Mouse (Mus musculus): ENCODE data around the gene Parp2.
"Not testable (repeated sequence)": the region's sequence is repeated elsewhere in the genome, so short reads cannot be mapped to it uniquely, and the experiment has no call there.

The Parp2 gene

DNA sequence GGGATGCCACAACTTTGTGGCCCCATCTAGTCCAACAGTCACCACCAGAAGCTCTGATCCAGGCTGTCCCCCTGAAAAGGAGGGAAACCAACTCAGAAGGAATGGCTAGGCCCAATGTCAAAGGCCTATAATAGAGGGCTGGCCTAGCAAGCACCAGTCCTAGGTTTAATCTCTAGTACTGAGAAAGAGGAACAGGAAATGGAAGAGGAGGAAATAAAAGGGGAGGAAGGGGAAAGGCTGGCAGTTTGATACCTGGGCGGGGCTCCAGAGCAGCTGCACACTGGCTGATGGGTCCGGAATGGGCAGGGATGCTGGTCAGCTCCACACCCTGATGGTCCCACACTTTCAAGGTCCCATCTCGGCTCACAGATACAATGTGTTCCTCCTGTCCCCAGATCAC is 22.2 kb downstream of the Parp2 start:
- no peak for DNase-seq (ENCODE audit: low spot score)

DNA sequence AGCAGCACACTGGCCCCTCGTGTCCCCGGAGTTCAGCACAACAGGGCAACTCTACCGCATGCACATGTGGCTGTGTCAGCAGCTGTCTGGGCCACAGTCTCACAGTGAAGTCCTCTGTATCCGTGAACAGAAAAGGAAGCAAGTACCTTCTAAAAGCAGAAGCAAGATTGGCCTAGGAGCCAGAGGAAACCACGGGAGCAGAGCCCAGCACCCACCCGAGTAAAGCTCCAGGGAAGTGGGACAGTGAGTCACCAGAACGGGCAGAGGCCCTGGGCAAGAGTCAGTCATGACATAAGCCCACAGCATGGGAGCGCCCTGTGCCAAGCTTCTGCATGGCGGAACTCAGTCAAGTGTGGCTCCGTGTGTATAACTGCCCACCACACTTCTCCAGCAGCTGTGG is 26.3 kb downstream of the Parp2 start:
- DNase-seq (ENCODE audit: low spot score): no peak

DNA sequence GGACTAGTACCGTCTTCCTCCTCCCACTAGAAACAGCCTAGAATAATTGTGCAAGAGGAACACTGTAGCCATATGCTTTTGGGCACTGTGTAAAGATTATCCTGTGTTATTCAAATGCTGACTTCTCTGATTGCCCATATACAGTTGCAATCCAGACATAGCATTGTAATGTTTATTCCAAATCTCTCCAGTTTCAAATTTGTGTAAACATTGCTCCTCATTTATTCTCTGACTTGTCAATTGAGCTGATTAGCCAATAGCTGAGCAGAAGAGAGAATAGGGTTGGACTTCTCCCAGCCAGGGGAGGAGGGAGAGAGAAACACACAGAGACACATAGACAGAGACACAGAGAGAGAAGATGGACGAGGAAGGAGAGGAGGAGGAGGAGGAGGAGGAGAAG is 26.8 kb downstream of the Parp2 start:
- no peak for DNase-seq (ENCODE audit: low spot score)

DNA sequence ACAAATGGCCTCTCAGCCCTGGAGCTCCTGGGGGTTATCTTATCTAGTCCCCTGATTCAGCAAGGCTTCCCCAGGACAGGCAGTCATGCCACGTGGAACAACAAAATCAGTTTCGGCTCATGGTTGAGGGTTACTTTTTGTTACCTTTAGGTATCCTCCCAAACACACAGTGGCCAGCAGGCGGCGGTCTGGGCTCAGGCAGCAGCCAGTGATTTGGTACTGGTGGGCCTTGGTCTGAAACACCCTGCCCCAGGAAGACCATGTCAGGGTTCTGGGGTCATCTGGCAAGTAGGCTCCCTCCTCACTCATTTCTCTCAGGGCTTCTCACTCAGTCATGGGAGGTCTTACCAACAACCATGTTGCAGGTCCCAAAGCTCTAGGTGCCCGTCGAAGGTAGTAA is 29.6 kb downstream of the Parp2 start:
- DNase-seq (ENCODE audit: low spot score): no peak

DNA sequence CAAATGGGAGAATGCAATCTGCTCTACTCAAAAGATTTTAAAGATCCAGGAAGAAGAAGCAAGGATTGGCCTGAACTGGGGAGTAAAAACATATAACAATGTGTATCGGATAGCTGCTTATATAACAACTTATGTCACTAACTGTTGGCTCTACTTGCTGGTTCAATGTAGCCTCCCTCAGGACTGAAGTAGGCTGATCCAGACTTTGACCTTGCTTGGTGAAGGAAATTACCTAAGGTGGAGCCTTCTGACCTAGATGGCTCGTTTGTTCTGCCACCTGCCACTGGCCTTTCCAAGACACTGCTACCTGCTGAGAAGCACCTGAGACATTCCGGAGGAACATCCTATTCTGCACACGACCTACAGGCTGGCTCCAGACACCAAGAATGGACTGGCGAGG is 48.1 kb downstream of the Parp2 start:
- no peak for DNase-seq (ENCODE audit: low spot score)

DNA sequence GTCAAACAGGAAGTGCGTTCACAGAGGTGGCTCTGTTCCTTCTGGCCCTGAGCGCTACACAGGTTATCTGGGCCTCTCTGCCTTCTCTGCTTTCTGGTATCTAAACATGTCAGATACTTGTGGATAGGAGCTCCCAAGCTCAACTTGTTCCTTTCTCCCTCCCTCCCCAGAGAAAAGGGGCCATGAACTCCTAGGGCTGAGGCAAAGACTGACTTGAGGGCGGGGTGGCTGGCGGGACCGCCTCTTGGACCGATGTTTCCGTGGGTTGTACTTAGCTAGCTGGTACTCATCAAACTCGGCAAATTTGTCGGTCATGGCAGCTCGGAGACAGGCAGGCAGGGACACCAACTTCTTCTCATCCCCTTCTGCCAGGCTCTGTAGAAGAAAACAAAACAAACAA is 55.0 kb downstream of the Parp2 start:
- DNase-seq (ENCODE audit: low spot score): no peak

DNA sequence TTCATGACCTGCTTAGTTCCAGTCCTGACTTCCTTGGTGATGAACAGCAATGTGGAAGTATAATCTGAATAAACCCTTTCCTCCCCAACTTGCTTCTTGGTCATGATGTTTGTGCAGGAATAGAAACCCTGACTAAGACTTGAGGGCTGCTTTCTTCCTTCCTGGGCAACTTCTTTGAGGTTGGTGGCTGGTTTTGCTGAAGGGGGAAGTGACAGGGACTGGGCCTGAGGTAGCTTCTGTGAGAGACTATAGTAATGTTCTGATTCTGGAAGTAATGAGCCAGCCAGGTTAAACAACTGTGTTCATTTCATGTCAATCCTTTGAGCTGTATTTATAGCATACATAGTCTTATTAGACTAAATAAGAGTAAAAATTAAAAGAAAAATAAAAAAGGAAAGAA is 57.4 kb downstream of the Parp2 start:
- DNase-seq (ENCODE audit: low spot score): not testable (repeated sequence)

DNA sequence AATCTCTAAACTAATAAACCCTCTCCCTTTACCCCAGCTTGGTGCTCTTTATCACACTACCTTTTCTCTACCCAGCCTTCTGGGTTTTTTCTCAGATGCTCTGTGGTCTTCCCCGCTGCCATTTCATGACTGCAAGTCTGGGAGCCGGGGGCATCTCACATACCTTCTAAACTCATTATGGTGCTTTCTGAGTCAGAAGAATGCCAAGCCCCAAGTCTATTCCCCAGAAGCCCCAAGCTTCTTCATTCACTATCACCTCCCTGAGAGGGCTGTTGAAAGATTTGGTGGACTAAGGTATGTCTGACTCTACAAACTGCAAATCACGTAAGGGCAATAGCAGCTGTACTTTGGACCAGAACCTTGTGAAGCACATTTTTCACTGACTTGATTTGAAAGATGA is 59.3 kb downstream of the Parp2 start:
- DNase-seq (ENCODE audit: low spot score): no peak

DNA sequence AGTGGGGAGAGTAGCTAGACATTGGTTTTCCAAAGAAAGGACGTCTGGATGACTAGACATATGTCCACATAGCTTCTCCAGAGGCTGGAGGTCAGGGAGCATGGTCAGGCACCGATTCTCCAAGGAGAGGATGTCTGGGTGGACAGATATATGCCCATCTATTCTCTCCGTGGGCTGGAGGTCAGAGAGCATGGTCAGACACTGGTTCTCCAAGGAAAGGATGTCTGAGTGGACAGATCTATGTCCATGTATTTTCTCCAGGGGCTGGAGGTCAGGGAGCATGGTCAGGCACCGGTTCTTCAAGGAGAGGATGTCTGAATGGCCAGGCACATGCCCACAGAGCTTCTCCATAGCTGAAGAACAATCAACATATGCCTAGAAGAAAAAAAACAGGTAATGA is 60.6 kb downstream of the Parp2 start:
- no peak for DNase-seq (ENCODE audit: low spot score)

DNA sequence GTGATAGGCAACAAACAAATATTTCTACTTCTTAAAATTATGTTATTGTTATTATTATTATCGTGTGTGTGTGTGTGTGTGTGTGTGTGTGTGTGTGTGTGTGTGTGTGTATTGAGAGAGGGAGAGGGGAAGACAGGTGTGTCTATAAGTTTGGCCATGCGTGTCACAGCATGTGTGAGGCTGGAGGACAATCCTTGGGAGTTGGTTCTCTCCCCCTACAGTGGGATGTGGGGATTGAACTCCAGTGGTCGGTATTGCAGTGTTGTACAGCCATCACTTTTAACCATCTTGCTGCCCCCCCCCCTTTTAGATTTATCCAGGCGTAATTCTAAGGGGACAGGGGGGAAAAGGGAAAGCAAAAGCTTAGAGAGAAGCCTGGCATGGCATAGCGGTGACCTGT is 61.0 kb downstream of the Parp2 start:
- no peak for DNase-seq (ENCODE audit: low spot score)

DNA sequence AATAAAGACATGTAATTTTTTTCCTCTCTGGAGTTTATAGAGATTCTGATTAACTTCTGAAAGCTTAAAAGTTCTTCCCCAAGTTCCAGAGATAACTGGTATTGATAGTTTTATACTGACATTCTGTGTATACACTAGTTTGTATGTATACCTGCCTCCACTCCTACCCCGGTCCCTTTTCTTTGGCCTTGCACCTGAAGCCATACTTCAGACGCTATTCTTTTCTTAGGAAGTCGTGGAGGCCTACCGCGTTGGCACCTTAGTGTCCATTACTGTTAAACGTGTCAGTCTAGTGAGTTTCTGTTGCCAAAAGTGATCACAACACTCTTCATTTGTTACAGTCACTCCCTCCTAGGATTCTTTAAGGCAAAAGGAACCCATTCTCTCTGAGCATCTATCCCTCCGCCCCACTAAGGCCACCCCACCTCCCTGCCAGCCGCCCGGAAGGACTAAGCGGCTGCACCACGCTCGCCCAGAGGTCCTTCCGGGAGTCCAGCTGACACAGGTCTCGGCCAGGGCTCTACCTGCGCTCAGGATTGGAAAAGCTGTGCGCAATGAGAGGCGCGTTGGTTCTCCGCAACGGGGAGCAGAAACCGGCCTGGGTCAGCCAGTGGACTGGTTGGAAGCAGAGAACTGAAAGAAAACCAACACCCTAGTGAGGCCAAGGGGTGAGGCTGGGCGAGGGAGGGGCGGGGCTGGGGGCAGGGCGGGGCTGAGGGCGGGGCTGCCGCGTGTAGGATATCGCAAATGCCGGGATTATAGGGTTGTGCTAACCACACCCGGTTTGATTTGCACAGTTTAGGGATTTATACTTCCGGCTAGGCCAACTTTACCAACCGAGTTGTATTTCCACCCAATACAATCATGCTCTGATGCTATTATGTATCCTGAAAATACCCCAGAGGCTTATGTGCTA is 62.5 kb downstream of the Parp2 start, which contains the start of gene Tep1:
Tep1 (minus strand) TSS at position 672 of the 916 bp plus-strand sequence.
- DNase-seq (ENCODE audit: low spot score): peak; percentile 58

DNA sequence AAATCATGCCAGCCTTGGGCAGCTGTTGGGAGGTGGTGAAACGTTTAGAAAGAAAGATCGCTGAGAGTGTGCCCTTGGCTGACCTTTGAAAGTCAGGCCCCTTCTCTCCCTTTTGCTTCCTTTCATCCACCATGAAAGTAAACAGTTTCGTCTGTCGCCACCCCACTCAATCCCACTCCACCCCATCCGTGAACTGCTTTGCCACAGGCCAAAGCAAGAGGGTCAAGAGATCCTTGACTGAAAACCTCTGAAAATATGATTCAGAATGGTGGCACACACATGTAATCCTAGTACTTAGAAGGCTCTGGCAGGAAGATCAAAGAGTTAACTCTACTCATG is 63.1 kb downstream of the Parp2 start:
- DNase-seq (ENCODE audit: low spot score): no peak

Data from ovary, postnatal 10 days (tissue).